Mouse (Mus musculus) NIH3T3 (cell line): ENCODE data around the gene Saa2.
A peak's percentile ranks its signal among the peaks of the same experiment; 100 is the strongest.

Experiments
- DNase-seq: peaks from one replicate; pipeline ENCODE4 v3.0.0-alpha.2; 2012; ENCODE audit warnings: low read depth

Gene Saa2

DNA sequence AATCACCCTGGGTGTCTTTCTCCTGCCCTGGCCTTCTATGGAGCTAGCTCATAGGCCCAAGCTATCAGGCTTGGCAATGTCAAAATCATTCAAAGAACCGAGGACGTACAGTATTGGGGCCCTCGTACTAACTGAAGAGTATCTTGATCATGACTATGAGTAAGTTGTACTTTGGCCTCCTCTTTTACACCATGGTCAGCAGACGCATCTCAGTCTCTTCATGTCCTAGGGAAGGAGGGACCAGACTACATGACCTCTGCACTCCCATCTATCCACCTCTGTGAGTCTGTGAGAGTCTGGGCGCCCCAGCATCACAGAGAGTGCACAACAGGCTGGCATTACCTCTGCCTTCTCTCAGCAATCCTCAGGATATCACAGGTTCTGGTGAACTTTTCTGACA lies 11.0 kb downstream of the Saa2 start:
- no peak for DNase-seq

DNA sequence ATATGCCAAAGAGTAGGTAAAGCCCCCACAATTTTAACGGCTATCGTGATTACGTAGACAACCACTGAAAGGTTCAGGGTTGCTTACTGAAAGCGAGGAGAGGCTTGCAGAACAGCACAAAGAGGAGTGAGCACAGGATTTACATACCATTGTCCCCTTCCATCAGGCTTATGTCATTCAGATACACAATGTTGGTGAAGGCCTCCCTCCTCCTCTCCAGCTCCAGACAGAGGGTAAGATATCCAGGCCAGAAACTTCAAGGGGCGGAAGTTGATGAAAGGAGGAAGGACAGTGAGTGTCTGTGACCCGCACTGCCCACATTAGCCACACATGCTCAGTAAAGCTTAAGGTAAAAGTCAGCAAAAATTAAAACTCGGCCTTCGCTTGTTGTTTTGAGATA lies 13.1 kb downstream of the Saa2 start:
- DNase-seq: no peak

DNA sequence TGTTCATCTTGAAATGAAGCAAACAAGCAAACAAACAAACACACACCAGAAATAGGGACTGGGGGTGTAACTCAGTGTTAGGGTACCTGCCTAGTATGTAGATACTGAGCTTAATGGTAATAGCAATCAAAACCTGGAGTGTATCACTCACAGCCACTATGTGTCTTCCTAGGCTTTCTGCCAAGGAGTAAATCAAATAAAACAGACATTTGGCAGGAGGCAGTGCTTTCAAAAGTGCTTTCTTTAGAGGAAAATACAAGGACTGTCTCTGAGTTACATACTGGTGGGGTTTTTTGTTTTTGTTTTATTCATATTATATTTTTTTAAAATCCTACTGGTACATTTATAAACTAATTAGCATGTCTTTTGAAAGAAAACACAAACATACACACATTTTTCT lies 15.8 kb downstream of the Saa2 start:
- no peak for DNase-seq

DNA sequence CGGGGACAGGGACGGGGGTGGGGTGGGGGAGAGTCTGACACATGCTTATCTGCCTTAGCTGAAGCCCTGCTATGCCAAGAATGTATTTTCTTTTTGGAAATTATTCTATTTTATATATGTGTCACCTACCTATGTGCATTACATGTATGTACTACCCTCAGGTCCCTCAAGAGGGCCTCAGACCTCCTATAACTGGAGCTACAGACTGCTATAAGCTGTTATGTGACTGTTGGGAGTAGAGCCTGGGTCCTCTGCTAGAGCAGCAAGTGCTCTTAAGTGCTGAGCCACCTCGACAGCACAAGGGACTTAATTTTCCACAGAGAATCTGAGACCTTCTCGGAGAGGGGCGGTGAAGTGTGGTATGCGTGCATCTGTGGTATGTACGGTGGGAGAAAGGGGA lies 16.9 kb downstream of the Saa2 start:
- no peak for DNase-seq

DNA sequence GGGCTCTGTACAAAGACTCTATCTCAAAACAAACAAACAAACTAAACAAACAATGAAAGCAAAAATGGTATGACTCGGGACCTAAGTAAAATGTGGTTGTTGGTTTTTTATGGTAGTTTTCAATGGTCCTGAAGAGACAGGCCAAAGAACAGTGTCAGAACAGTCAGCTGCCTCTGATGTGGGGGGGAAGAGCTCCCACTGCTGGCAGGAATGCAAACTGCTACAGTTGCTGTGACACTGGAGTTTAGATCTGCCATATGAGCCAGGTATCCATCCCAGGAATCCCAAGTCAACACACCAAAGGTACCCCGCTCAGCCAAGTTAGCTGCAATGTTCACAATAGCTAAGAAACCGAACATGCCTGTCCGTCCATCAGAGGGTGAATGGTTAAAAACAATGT lies 19.1 kb downstream of the Saa2 start:
- DNase-seq: peak; percentile 85

DNA sequence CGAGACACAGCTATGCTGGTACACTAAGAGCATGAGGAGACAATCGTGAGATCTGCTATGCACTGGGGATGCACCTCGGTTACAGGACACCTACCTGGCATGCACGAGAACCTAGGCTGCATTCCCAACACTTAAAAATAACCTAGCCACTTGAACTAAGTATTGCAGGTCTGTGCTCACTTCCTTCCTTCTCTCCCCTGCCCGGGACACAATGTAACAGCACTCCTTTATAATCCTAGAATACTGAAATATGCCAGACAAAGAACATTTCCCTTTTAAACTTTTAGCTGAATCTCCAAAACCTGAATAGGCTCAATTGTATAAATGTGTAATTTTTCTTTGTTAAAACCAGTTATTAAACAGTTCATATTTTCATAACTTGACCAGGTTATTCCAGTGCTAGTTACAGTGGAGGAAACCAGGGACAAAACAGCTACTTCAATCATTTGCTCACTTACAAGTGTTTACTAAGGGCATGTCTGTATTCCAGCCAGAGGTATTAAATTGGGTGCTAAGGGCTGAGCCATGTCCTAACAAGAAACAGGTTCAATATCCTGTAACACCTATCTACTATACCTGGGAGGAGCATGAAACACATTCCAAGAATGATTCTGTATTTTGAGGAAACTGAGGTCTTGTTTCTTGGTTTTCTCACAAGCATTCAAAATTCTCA lies 37.7 kb downstream of the Saa2 start:
- no peak for DNase-seq

DNA sequence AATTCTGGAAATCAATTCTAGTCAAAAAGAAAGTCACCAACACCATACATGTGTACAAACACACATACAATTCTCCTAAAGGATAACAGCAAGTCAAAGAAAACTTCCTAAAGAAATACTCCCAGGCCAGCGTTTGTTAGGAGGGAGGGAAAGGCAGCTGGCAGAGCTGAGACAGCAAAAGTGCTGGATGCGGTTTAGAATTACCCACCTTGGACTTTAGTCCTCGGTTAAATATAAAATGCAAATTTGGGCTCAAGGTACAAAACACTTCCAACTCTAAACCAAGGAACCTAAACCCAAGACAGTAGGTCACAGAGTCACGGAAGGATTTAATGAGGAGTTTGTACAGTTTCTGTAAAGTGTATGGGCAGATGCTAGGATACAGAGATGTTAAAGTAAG lies 42.3 kb downstream of the Saa2 start:
- DNase-seq: no peak

DNA sequence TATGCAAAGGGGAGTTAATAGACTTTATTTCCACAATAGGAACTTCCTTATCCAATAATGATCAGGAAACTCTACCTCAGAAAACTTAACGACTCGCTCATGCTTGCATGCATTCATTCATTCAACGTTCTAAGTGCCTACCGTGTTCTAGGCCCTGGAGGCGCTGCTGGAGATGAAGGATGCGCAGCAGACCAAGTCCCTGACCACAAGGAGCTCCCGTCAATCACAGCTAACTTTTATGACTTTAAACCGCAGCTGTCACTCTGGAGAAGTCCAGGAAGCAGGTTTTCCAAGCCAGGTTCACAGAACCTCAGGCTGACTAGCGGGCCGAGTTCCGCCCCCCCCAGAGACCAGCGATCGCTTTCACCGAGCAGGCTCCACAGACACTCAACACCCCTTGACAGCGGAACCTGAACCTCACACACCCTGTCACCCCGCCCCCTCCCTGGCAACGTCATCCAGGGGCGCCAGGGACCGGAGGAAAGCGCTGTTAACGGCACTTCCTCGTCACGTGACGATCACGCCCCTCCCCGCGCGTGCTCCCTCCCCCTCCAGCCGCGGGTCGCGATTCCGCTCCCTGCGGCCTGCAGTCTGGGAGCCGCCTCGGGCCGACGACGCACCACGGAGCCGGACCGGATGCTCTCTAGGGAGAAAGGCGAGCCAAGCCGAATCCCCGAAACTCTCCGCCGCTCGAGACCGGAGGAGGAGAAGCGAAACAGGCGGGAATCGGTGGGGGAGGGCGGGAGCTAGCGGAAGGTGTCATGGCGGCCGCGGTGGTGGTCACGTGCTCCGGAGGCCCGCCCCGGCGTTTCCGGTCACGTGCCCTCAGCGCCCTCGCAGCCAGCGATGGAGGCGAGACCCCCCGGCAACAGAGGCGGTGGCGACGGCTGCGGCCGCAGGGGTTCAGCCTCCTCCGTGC lies 44.0 kb downstream of the Saa2 start, which contains the start of the genes Hps5 and Gtf2h1:
Hps5 (minus strand) TSS at position 778 of the 919 bp plus-strand sequence.
Gtf2h1 (plus strand) TSS at position 817 of the 919 bp plus-strand sequence.
- DNase-seq: peak; percentile 99

DNA sequence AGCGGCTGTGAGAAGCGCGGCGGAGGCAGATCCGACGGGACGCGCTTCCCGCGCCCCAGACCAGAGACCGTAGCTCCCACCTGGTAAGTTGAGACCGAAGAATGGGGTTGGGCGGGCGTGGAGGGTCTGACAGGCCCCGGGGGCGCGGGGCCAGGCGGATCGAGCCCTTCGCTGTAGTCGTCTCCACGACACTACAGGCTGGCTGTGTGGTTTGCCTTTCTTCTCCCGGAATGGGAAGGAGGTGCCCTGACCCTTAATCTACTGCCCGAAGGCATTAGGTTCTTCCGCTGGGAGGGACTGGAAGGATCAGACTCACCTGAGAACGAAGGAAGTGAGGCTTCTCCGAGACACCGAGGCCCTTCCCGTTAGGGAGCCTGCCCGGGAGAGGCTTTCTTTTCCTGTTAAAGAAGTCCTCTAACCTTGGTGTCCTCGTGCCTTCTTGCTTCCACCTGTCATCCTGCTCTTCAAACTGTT lies 44.7 kb downstream of the Saa2 start:
- DNase-seq: no peak

GRCm38 (mm10) chr7:46796779-46797178 lies 45.2 kb downstream of the Saa2 start:
- DNase-seq: peak; percentile 5
